Mouse (Mus musculus) G1E-ER4 (cell line): ENCODE results near the gene Cgnl1. TPM values are rescaled to one million over a fixed set of nuclear protein-coding genes. Genes with fewer than 3 reads are reported as not detected.

Experiments used
- GATA1 ChIP-seq: IDR thresholded peaks from one replicate; pipeline ENCODE4 v1.8.0; 2012; ENCODE audit warnings: low read length, inconsistent platforms
- polyA plus RNA-seq: library from polyadenylated mRNA; stranded (reverse); fragments of >175 nt; gene quantifications from 2 replicates; pipeline ENCODE4 v1.2.3, GENCODE M21; 2012

The Cgnl1 gene
- polyA plus RNA-seq, 1 experiment = 0.12 TPM

- TF ChIP-seq GATA1 = no peak
Measured at GRCm38 (mm10) chr9:71699087-71699486, 72.3 kb downstream of the Cgnl1 start.

DNA sequence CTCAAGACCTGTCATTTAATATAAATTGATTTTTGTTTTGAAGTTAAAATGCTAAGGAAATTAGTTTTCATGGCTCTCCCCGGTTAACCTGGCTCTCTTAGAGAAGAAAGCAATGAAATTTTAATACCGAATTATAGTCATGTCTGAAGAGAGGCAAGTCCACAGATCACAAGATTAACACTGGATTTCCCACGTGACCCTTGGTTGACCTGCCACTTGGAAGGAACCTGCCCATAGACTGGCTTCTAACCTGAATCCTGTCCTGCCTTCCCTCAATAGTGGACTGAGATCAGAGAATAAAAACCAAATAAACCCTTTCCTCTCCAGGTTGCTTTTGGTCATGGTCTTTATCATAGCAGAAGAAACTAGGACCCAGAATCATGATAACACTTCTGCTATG lies 73.3 kb downstream of the Cgnl1 start:
- TF ChIP-seq GATA1 = no peak

DNA sequence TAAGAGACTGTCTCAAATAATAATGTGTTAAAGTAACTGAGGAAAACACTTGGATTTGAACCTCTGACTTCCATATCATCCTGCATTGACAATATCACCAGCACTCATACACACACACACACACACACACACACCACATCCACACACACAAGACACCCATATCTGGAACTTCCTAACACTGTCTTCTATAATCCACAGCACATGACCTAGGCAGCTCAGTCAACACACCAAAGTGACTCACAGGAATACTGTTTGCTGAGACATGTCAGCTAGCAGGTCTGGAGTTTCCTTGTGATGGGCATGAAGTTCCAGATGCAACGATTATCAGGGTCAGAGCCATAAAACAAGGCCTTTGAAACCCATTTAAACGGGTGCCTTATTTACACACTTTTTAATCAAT lies 74.2 kb downstream of the Cgnl1 start:
- no peak for TF ChIP-seq GATA1

GRCm38 (mm10) chr9:71696762-71697161 lies 74.6 kb downstream of the Cgnl1 start:
- TF ChIP-seq GATA1 = no peak

GRCm38 (mm10) chr9:71695133-71695532 lies 76.3 kb downstream of the Cgnl1 start:
- no peak for TF ChIP-seq GATA1

DNA sequence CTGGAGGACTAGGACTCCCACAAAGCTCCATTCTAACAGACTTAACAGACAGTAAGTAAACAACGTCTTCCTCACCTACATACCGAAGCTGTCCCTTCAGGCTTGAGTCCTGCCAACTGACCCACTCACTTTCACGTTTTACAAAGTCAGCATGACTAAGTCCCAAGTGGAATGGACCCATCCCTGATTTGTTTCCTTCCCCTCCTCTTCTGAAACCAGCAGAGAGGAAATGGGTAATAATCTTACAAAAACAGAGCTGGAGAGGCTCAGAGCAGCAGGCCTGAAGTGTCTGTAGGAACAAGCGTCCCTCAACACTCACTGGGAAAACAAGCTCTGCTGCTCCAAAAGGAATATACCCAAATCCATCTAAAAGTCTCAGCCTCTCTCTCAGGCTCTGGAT lies 77.2 kb downstream of the Cgnl1 start:
- no peak for TF ChIP-seq GATA1

DNA sequence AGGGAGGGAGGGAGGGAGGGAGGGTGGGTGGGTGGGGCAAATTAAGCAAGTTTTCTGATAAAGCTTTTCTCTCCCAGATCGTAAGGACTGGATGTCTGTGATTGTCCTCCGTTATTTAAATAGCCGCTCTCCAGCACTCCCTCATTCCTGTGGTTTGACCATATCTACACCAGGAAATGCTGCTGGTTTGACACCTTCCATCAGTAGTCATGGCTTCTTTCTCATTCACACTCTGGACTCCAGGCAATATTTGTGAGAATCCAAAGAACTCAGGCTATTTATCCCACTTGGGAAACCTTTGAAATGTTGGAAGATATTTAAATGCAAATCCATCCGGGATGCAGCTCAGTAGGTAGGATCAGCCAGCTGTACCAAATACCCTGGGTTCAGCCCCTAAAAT lies 77.6 kb downstream of the Cgnl1 start:
- TF ChIP-seq GATA1 = no peak

DNA sequence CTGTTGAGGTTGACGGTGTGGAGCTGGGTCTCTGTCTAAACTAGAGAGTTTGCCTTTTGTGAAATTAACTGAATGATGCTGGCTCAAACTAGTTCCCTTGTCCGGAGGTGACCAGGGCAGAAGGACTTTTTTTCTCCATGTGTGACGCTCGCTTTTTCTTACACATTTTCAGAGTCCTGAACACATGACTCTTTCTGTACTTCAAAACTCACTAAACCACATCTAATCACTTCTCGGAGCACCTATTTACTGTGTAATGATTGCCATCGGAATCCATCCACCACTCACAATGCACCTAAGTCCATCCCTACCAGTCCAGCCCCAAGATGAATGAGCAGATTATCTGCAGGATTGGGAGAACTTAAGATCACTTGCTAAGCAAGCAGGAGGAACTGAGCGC lies 79.2 kb downstream of the Cgnl1 start:
- TF ChIP-seq GATA1 = no peak

- TF ChIP-seq GATA1 = no peak
Measured at GRCm38 (mm10) chr9:71689369-71690073, 81.9 kb downstream of the Cgnl1 start.

- TF ChIP-seq GATA1 = no peak
Measured at GRCm38 (mm10) chr9:71686463-71686862, 84.9 kb downstream of the Cgnl1 start.

DNA sequence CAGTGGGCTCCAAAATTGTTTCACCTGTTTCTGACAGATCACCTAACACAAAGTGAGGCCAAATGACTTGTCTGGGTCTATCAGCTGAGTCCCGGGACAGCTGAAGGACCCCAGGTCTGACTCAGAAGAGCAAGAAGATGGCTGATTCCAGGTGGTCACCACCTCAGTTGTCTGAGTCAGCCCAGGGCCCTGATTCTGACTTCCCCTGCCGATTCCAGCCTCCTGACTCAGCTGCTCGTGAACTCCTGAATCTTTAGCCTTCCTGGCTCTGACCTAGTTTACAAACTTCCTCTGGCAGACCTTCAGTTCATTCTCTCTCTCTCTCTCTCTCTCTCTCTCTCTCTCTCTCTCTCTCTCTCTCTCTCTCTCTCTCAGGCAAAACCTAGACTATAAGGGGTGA lies 86.6 kb downstream of the Cgnl1 start:
- TF ChIP-seq GATA1 = no peak

DNA sequence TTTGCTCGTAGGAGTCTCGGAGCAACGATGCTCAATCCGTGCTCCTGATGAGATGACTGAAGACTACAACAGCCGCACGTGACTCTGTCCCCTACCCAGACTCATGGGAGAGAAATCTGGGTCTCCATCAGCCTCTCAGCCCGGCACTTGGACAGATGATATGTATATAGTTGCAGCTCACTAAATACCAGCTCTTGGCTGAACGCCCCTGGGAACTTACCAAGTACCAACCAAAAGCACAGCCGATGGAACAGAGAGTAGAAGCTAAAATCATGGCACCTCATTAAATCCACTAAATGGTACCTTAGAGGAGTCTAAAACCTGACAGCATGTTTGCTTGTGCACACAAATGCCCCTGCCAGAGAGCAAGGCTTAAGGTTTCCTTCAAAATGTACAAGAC lies 91.0 kb downstream of the Cgnl1 start:
- TF ChIP-seq GATA1 = no peak

DNA sequence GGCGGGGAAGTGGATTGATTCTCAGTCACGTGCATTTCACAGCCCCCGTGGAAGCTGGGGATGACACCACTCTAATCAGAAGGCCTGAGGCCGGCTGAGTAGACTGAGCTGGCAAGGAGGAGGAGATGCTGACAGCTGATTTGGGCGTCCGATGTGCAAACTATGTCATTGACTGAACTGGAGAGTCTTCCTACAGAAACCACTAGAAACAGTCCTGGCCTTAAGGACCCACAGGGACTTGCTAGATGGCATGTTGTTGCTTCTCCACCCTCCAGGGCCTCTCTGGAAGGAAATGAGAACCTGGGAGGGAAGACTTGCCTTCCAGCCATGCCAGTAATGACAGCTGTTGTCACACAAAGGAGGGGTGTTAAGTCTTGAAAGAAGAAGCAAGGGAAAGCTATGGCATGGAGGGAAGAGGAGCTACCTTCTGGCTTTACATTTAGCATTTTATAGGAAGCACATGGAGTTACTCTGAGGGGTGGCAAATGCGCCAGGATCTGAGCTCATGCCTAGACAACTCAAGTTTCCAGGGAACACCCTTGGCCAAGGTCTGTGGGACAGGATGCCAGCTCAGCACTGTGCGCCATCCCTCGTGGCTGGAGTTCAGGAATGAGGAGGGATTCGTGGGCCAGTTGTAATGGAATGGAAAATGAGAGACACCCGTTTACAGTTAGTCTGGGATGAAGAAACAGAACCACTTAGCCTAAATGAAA lies 92.1 kb downstream of the Cgnl1 start:
- no peak for TF ChIP-seq GATA1

DNA sequence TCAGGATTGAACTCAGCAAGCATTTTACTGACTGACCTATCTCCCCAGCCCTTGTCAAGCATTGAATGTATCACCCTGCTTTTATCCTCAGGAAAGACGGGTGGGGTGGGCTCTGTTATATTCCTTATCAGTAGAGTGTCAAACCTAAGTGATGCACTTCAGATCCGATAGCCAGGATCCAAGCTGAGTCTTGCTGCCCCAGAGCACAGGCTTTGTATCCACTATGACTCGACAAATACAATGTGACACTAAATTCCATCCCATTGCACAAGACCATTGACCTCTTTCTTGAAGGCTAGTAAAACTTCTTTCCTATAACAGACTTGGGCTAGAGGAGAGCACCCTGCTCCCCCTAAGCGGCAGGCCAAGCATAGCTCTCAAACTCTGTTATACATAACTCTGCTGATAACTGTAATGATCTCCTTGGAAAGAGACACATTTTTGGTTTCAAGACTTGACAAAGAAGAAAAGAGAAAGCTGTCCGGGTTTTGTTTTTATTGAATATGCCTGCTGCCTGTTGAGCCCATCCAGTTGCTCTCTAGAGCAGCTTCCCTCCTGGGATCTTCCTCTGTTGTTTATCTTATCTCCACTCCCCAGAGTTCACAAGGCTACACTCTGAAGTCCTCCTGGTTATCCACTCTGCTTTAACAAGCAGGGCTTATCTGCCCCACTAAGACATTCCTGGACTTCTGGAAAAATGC lies 94.3 kb downstream of the Cgnl1 start:
- TF ChIP-seq GATA1 = peak; percentile 85

DNA sequence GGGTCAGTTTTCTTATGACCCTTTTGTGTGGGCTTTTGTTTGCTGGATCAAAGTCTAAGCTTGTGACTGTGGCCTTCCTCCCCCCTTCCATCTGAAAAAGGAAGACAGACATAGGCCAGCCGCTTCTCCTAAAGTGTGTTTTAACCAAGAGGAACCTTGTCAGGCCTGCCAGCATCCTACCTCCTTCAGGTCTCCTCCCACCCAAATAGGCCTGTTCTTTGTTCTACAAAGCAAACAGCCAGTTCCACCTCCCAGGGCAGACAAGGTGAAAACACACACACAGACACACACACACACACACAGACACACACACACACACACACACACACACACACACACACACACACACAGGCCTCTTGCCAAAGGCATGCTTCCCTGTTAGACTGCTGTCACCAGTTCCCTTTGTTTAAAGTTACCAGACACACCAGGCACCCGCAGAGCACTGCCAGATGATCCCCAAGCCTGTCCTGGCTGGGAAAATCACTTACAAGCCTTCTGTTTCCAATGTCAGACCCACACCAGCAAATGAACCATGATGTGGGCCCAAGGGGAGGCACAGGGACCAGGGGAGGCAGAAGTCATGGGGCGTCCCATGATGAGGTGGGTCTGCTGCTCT lies 95.5 kb downstream of the Cgnl1 start:
- no peak for TF ChIP-seq GATA1

DNA sequence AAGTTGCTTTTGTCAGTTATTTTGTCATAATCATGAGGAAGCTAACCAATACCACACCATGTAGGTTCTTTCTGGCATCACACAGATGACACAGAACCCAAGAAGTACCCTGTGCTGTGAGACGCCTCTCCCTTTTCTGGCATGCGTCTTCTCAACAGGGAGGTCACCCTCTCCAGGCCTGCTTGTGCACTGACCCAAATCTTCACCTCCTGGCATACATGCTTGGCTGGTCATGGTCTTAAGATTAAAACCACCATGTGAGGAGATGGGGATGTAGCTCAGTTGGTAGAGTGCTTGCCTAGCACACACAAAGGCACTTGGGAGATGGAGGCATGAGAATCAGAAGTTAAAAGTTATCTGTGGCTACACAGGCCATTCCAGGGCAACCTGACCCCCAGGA lies 96.2 kb downstream of the Cgnl1 start:
- no peak for TF ChIP-seq GATA1
